Mouse (Mus musculus): ENCODE data around the gene Tmem267. TPM values are rescaled to one million over a fixed set of nuclear protein-coding genes. Genes with fewer than 3 reads are reported as not detected.
"Not testable (repeated sequence)": the region's sequence is repeated elsewhere in the genome, so short reads cannot be mapped to it uniquely, and the experiment has no call there.

Tmem267 gene
- 10 to 100 TPM; 10.3 to 11.5 TPM for total RNA-seq (2021)

DNA sequence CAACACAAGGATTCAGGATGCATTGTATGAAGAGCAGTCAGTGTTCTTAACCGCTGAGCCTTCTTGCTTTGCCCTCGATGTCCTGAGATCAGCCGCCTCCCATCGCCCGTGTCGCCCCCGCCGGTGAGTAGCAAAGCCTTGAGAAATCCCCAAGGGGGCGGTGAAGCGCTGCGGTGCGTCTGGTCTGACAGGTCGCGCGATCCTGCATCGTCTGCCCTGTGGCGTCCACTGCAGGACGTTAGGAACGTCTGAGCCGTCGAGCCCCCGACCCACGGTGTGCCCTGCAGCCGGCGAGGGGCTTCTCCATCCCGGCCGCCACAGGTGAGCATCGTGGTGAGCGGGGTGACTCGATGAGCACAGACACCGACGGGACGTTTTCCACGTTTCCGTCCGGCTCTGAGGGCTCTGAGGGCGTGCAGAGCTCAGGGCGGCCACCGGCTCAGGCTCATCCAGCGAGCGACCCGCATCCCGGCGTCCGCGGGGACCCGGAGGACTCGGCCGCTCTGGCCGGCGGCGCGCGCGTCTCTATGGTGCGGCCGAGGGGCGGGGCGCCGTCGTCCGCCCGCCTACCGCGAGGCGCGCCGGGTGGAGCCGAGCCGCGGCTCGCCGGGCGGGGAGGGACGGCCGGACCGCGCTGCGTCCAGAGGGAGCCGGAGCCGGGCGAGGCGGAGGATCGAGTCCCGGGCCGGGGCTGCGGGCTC is at the start of gene Tmem267, which contains the start of gene 3110070M22Rik:
Gene Tmem267 (plus strand): TSS at position 160 of the 701 bp plus-strand sequence.
Gene 3110070M22Rik (minus strand): TSS at position 504 of the 701 bp plus-strand sequence.
- intact Hi-C loops (cut with DNase I): no loop called here
- DNase-seq: peak; percentile 87 to 89

- intact Hi-C loops (cut with DNase I): no loop called here
Measured at GRCm38 (mm10) chr13:119442244-119442643, 45.6 kb upstream of the Tmem267 start.

DNA sequence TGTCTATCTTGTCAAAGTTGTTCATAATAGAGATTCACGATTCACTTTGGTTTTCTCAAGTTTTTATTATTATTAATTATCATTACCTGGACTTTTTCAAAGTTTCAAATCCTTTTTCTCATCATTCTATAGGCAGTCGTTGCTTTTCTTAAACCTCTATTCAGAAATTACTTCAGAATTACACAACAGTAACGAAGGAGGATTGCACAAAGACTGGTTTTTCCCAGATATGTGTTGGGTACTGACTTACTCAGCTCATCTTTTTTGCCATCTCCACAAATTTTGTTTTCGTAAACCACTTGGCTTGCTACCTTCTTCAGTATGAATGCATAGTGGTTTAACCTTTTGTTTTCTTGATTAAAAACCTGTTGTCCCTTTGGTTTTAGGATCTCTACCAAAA is 34.3 kb upstream of the Tmem267 start:
- no peak for DNase-seq
- intact Hi-C loops (cut with DNase I): no loop called here

More at GRCm38 (mm10) chr13:119442244-119442643, 45.6 kb upstream of the Tmem267 start:
- DNase-seq: no peak

- DNase-seq: no peak
- intact Hi-C loops (cut with DNase I): no loop called here
Measured at GRCm38 (mm10) chr13:119455082-119455481, 32.8 kb upstream of the Tmem267 start.

- intact Hi-C loops (cut with DNase I): no loop called here
- DNase-seq: no peak
Measured at GRCm38 (mm10) chr13:119456342-119456741, 31.5 kb upstream of the Tmem267 start.

GRCm38 (mm10) chr13:119461900-119462595 is 25.8 kb upstream of the Tmem267 start:
- intact Hi-C loops (cut with DNase I): loop anchor here (2.0 to 5.0 kb wide), 2 partner anchors 33 to 55 kb away; partner anchors contain the start of gene Paip1
- no peak for DNase-seq

- intact Hi-C loops (cut with DNase I): loop anchor here (2.0 to 5.0 kb wide), 2 partner anchors 34 to 56 kb away; partner anchors contain the start of gene Paip1
Measured at GRCm38 (mm10) chr13:119462596-119463560, 25.0 kb upstream of the Tmem267 start, which contains the start of gene 4833420G17Rik. Gene 4833420G17Rik, plus strand, starts transcription at chr13:119462768.

DNA sequence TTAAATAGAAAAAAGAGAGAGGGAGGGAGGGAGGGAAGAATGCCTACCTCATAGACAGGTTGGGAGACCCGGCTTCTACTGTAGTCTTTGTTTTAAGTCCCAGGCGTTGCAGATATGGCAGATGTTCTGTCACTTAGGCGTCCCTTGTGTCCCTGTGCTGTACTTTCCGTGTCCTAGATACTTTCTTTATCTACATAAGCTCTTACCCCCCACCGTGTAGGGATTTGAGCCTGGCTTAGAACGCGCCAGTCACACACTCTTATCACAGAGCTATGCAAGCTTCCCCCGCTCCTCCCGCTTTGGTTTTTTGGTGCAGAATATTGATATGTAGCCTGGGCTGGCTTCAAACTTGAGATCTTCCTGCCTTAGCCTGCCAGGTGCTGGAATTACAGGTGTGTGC is 11.2 kb upstream of the Tmem267 start:
- no peak for DNase-seq
- intact Hi-C loops (cut with DNase I): no loop called here

More at GRCm38 (mm10) chr13:119462596-119463560, 25.0 kb upstream of the Tmem267 start, which contains the start of gene 4833420G17Rik:
- peak; percentile 89 for DNase-seq

- intact Hi-C loops (cut with DNase I): no loop called here
- no peak for DNase-seq
Measured at GRCm38 (mm10) chr13:119477789-119478188, 10.1 kb upstream of the Tmem267 start.

DNA sequence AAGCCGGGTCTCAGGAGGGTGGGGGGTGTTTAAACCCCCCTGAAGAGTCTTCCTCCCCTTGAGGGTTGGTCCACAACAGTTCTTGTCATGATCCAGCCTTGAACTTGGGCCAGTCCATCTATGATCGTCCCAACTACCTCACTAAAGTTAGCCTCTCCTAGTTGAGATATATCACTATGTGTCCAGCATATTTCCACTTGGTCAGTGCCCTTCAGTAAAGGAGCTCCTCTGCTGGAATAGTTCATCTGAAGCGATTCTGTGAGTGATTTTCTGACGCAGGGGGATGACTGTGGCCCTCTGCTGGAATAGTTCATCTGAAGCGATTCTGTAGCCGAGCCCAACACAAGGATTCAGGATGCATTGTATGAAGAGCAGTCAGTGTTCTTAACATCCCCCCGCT is 485 bp upstream of the Tmem267 start:
- intact Hi-C loops (cut with DNase I): no loop called here
- no peak for DNase-seq

DNA sequence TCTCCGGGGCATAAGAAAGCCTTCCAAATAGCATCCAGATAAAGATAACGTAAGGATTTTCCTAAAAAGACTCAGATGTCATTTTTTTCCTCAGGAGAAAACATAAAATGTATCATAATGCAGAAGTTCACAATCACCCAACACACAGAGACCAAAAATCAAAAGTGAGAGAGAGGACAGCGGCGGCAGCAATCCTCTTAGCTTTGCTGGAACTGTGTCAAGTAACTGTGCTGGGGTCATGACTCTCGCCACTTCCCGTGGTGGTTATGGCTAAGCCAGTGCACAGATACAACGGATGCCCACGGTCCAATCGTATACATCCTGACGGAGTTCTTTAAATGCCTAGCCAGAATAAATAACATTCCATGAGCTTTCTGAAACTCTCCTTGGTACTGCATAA is 4.2 kb downstream of the Tmem267 start:
- intact Hi-C loops (cut with DNase I); DNase-seq: not testable (repeated sequence)

- DNase-seq; intact Hi-C loops (cut with DNase I): not testable (repeated sequence)
Measured at GRCm38 (mm10) chr13:119494938-119495337, 7.1 kb downstream of the Tmem267 start.

DNA sequence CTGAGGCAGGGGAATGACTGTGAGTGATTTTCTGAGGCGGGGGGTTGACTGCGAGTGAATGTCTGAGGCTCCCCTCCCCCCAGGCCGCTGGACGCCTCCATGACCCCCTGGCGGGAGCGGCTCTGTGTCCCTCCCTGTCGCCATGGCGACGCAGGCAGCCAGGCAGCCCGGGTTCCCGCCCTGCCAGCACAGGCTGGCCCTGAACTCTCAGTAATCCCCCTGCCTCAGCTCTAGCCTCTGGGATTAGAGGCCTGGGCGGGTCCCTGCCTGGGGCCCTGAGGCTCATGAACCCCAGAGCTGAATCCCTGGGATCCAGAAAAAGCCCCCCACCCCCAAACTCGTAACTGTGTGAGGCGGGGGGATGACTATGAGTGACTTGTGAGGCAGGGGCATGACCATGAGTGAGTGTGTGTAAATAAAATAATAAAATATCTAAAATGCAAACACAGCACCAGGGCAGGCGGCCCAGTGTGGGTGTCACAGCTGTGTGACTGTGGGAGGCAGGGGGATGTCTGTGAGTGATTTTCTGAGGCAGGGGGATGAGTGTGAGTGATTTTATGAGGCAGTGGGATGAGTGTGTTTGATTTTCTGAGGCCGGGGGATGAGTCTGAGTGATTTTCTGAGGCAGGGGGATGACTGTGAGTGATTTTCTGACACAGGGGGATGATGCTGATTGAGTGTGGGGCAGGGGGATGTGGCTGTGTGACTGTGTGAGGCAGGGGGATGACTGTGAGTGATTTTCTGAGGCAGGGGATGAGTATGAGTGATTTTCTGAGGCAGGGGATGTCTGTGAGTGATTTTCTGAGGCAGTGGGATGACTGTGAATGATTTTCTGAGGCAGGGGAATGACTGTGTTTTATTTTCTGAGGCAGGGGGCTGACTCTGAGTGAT is 108.7 kb downstream of the Tmem267 start:
- intact Hi-C loops (cut with DNase I); DNase-seq: not testable (repeated sequence)

GRCm38 (mm10) chr13:119598466-119598865 is 110.6 kb downstream of the Tmem267 start:
- intact Hi-C loops (cut with DNase I); DNase-seq: not testable (repeated sequence)

DNA sequence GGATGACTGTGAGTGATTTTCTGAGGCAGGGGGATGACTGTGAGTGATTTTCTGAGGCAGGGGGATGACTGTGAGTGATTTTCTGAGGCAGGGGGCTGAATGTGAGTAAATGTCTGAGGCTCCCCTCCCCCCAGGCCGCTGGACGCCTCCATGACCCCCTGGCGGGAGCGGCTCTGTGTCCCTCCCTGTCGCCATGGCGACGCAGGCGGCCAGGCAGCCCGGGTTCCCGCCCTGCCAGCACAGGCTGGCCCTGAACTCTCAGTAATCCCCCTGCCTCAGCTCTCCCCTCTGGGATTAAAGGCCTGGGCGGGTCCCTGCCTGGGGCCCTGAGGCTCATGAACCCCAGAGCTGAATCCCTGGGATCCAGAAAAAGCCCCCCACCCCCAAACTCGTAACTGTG is 111.2 kb downstream of the Tmem267 start:
- intact Hi-C loops (cut with DNase I): not testable (repeated sequence)

DNA sequence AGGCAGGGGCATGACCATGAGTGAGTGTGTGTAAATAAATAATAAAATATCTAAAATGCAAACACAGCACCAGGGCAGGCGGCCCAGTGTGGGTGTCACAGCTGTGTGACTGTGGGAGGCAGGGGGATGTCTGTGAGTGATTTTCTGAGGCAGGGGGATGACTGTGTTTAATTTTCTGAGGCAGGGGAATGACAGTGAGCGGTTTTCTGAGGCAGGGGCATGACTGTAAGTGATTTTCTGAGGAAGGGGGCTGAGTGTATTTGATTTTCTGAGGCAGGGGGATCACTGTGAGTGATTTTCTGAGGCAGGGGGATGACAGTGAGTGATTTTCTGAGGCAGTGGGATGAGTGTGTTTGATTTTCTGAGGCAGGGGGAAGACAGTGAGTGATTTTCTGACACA is 111.7 kb downstream of the Tmem267 start:
- DNase-seq; intact Hi-C loops (cut with DNase I): not testable (repeated sequence)

More for the DNA sequence above, 111.2 kb downstream of the Tmem267 start:
- DNase-seq: not testable (repeated sequence)

GRCm38 (mm10) chr13:119600166-119600565 is 112.3 kb downstream of the Tmem267 start:
- peak in 1 of 2 experiments; percentile 31 for DNase-seq
- intact Hi-C loops (cut with DNase I): not testable (repeated sequence)

GRCm38 (mm10) chr13:119602688-119603331 is 115.0 kb downstream of the Tmem267 start:
- intact Hi-C loops (cut with DNase I): not testable (repeated sequence)
- DNase-seq: peak in 1 of 2 experiments; percentile 37

- intact Hi-C loops (cut with DNase I); DNase-seq: not testable (repeated sequence)
Measured at GRCm38 (mm10) chr13:119603890-119604289, 116.1 kb downstream of the Tmem267 start.
